Mouse (Mus musculus) liver, adult 2 months (tissue): ENCODE measurements around the gene Magi2.

Experiments used
- CTCF ChIP-seq: fragments of 200-500 bp; IDR thresholded peaks from 2 replicates; pipeline ENCODE4 v1.5.1; 2011; ENCODE audit warnings: low read depth, low read length, control low read depth
- POLR2A ChIP-seq: fragments of 200-500 bp; IDR thresholded peaks from 2 replicates; pipeline ENCODE4 v1.6.1; 2011; ENCODE audit warnings: low read length, control low read depth; ENCODE audit not compliant: insufficient read depth; ENCODE audit errors: extremely low read depth

GRCm38 (mm10) chr5:20748142-20748541 is 1521.3 kb downstream of the Magi2 start:
- TF ChIP-seq POLR2A (no peak), CTCF (no peak)
